Mouse (Mus musculus): Measurements from ENCODE around the gene Gm29666.

- TF ChIP-seq GATA1 (IDR thresholded peaks at IDR 0.05; ENCODE audit: borderline replicate concordance, low read length) (no peak), FLI1 (IDR thresholded peaks at IDR 0.05; ENCODE audit: low read length) (no peak)
Measured at GRCm38 (mm10) chr15:84942647-84943285, 22.9 kb upstream of the Gm29666 start.
